Mouse (Mus musculus): ENCODE data around the gene Rnf180.

The Rnf180 gene

GRCm38 (mm10) chr13:105294715-105295114 lies at the start of gene Rnf180:
TSS of gene Rnf180 (minus strand) at chr13:105294815.
- no peak for TF ChIP-seq GATA4 (IDR thresholded peaks at IDR 0.05; ENCODE audit: insufficient replicate concordance, low read length)

GRCm38 (mm10) chr13:105331199-105331968 lies 36.8 kb upstream of the Rnf180 start:
- TF ChIP-seq GATA4 (IDR thresholded peaks at IDR 0.05; ENCODE audit: insufficient replicate concordance, low read length), result no peak

- no peak for TF ChIP-seq GATA4 (IDR thresholded peaks at IDR 0.05; ENCODE audit: insufficient replicate concordance, low read length)
These were observed 32.3 kb upstream of the Rnf180 start for GRCm38 (mm10) chr13:105326946-105327345.

GRCm38 (mm10) chr13:105316926-105317325 lies 22.3 kb upstream of the Rnf180 start:
- no peak for TF ChIP-seq GATA4 (IDR thresholded peaks at IDR 0.05; ENCODE audit: insufficient replicate concordance, low read length)

GRCm38 (mm10) chr13:105316009-105316408 lies 21.4 kb upstream of the Rnf180 start:
- no peak for TF ChIP-seq GATA4 (IDR thresholded peaks at IDR 0.05; ENCODE audit: insufficient replicate concordance, low read length)

GRCm38 (mm10) chr13:105312763-105313162 lies 18.1 kb upstream of the Rnf180 start:
- TF ChIP-seq GATA4 (IDR thresholded peaks at IDR 0.05; ENCODE audit: insufficient replicate concordance, low read length), result no peak

GRCm38 (mm10) chr13:105305513-105305912 lies 10.9 kb upstream of the Rnf180 start:
- TF ChIP-seq GATA4 (IDR thresholded peaks at IDR 0.05; ENCODE audit: insufficient replicate concordance, low read length), result no peak

- no peak for TF ChIP-seq GATA4 (IDR thresholded peaks at IDR 0.05; ENCODE audit: insufficient replicate concordance, low read length)
These were observed 9.4 kb upstream of the Rnf180 start for GRCm38 (mm10) chr13:105304054-105304453.

GRCm38 (mm10) chr13:105300009-105300346 lies 5.4 kb upstream of the Rnf180 start:
- no peak for TF ChIP-seq GATA4 (IDR thresholded peaks at IDR 0.05; ENCODE audit: insufficient replicate concordance, low read length)

GRCm38 (mm10) chr13:105299162-105300008 lies 4.8 kb upstream of the Rnf180 start:
- TF ChIP-seq GATA4 (IDR thresholded peaks at IDR 0.05; ENCODE audit: insufficient replicate concordance, low read length), result no peak

- no peak for TF ChIP-seq GATA4 (IDR thresholded peaks at IDR 0.05; ENCODE audit: insufficient replicate concordance, low read length)
These were observed 591 bp downstream of the Rnf180 start for GRCm38 (mm10) chr13:105293781-105294667.

GRCm38 (mm10) chr13:105291816-105292215 lies 2.8 kb downstream of the Rnf180 start:
- TF ChIP-seq GATA4 (IDR thresholded peaks at IDR 0.05; ENCODE audit: insufficient replicate concordance, low read length), result no peak

- TF ChIP-seq GATA4 (IDR thresholded peaks at IDR 0.05; ENCODE audit: insufficient replicate concordance, low read length), result no peak
These were observed 4.0 kb downstream of the Rnf180 start for GRCm38 (mm10) chr13:105290594-105290993.

- TF ChIP-seq GATA4 (IDR thresholded peaks at IDR 0.05; ENCODE audit: insufficient replicate concordance, low read length), result no peak
These were observed 4.6 kb downstream of the Rnf180 start for GRCm38 (mm10) chr13:105290021-105290420.

- TF ChIP-seq GATA4 (IDR thresholded peaks at IDR 0.05; ENCODE audit: insufficient replicate concordance, low read length), result no peak
These were observed 15.1 kb downstream of the Rnf180 start for GRCm38 (mm10) chr13:105279397-105280018.
